Mouse (Mus musculus): ENCODE data around the gene Asb6. TPM values are rescaled to one million over a fixed set of nuclear protein-coding genes. Genes with fewer than 3 reads are reported as not detected.

Gene Asb6
- polyA plus RNA-seq, 1 experiment from 2014 or later = 42.5 TPM

DNA sequence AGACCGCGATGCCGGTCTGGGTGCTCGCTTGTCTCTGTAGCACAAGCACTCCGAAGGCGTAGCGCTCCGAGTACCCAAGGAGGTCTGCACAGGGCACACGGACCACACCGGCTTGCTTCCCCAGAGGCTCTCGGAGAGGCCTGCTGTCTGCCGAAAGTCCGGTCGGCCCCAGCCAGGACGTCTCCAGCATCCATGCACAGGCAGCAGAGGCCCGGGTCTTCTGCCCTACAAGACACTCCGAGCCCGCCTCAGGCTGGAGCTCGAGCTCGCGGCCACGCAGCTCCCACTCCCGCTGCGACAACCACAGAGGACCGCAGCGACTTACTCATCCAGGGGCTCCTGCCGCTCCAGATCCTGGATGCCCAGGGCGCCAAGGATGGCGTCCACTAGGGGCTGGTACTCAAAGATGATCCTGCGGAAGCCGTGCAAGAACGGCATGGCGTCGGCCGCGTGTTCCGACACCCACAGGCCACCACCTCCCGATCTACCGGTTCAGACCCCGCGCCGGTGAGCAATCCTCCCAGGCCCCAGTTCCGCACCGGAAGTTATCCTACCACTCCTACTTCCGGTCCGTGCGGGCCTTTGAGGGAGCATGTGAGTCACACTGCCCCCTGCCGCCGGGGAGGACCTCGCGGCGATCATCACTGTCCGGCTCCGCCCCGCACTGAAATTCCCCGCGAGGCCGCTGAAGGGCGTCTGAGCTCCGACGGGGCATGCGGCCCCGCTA, 2.2 kb downstream of the Asb6 start:
- DNase-seq (ENCODE audit: low spot score) (peak; percentile 98), ATAC-seq (replicated peaks; ENCODE audit: low FRiP score) (peak; percentile 81)
- Histone ChIP-seq H3K4me2 (ENCODE audit: low read depth, low read length, severe bottlenecking) (peak overlapping the region; percentile 91), H3K4me3 (ENCODE audit: low read depth, low read length) (peak overlapping the region; percentile 96), H3K27me3 (ENCODE audit: control insufficient read depth, insufficient read depth, low read length) (no peaks in the 10 kb centered on the region), H3K9me3 (ENCODE audit: control insufficient read depth, low read length) (no peaks in the 10 kb centered on the region), H3K27ac (ENCODE audit: low read depth, low read length) (peak overlapping the region; percentile 31; the same call in 1 of the 2 replicates), H3K9ac (ENCODE audit: low read length) (peak overlapping the region; percentile 83), H3K4me1 (replicated peaks; ENCODE audit: control insufficient read depth, insufficient read depth, low read length) (peaks cover 7% of the 10 kb centered on the region; the same call in 1 of the 2 replicates), H3K36me3 (ENCODE audit: control insufficient read depth, insufficient read depth, low read length) (peaks cover 7% of the 10 kb centered on the region; the same call in 1 of the 2 replicates)
- under 1% methylated on average over 63 of the region's 63 CpGs for WGBS

DNA sequence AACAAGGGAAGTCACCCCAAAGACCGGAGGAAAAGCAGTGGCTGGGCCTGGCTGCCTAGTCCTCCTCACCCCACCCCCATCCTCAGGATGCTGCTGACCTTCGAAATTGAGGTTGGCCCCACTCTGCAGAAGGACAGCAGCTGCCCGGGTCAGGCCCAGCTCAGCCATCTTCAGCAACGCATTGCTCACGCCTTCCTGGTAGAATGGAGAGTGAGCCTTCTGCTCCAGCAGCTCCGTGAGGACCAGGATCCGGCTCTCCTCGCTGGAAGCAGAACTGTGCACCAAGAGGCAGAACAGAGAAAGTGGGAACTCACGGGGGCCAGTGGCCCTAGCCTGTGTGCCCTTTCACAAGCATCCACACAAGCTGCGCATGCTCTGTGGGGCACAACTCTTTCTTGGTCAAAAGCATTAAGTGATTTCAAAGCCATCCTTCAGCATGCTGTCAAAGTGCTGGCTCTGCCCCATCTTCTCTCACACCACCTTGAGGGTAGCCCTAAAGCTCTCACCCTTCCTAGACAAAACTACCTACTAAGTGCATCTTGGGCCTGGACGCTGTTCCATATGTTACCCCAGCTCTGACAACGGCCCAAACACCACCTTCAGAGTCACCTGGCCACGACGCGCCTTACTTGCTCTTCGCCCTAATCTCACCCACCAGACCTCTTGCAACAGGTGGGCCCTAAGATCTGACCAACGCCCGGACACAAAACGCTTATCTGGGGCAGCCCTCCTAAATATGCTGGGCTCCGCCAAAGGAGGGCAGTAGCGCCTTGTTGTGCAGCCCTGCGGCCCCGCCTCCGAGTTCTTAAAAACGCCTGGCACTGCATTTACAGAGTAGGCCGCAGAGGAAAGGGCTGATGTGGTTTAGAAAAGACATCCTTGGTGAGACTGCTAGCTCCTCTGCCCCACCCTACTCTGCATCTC, 3.0 kb downstream of the Asb6 start:
- Histone ChIP-seq H3K4me2 (ENCODE audit: low read depth, low read length, severe bottlenecking) (peak overlapping the region; percentile 91), H3K9me3 (ENCODE audit: control insufficient read depth, low read length) (no peaks in the 10 kb centered on the region), H3K4me1 (replicated peaks; ENCODE audit: control insufficient read depth, insufficient read depth, low read length) (peaks cover 7% of the 10 kb centered on the region; the same call in 1 of the 2 replicates), H3K27me3 (ENCODE audit: control insufficient read depth, insufficient read depth, low read length) (no peaks in the 10 kb centered on the region), H3K9ac (ENCODE audit: low read length) (peak overlapping the region; percentile 83), H3K27ac (ENCODE audit: low read depth, low read length) (peak overlapping the region; percentile 31; the same call in 1 of the 2 replicates), H3K36me3 (ENCODE audit: control insufficient read depth, insufficient read depth, low read length) (peaks cover 14% of the 10 kb centered on the region), H3K4me3 (ENCODE audit: low read depth, low read length) (peak overlapping the region; percentile 96)
- 36% methylated on average over 26 of the region's 26 CpGs for WGBS
- DNase-seq (ENCODE audit: low spot score) (peak; percentile 75), ATAC-seq (replicated peaks; ENCODE audit: low FRiP score) (no peak)

DNA sequence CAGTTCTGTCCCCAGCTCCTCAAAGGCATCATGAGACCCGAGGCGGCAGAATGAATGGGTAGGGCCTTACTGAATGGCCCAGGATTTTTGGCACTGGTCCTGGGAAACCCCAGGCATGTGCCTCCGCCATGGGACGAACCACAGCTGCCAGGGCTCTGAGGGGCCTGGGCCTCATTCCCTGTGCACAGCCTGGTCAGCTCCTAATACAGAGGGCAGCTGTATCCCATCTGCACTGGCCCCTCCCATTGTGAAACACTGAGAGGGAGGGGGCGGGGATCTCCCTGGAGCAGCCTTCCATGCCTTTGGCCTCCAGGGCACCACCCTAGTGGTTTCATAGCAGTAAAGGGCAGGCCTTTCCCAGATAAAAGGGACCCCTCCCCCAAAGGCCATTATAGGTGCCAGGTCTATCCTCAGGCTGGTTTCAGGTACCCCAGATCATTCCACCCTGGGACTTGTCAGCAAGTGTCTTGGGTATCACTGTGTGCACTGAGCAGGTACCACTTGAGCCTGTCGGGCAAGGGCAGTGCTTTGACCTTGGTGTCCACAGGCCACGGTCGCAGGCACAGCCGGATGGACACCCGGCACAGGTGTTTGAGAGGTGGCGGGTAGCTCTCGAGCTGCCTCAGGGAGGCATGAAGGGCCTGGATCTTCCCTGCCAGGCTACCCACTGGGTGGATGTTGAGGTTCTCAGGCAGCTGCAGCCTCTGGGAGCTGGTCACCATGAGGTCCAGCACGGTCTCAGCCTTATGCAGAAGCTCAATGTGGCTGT, 6.6 kb downstream of the Asb6 start:
- WGBS = 82% methylated on average over 13 of the region's 13 CpGs
- Histone ChIP-seq H3K9me3 (ENCODE audit: control insufficient read depth, low read length) (peaks cover 4% of the 10 kb centered on the region; the same call in 1 of the 2 replicates), H3K27me3 (ENCODE audit: control insufficient read depth, insufficient read depth, low read length) (no peaks in the 10 kb centered on the region), H3K4me3 (ENCODE audit: low read depth, low read length) (no peak overlapping the region), H3K4me2 (ENCODE audit: low read depth, low read length, severe bottlenecking) (no peak overlapping the region), H3K27ac (ENCODE audit: low read depth, low read length) (0 out of 2 replicates have a peak overlapping the region, but pooled peaks have one; percentile 6), H3K36me3 (ENCODE audit: control insufficient read depth, insufficient read depth, low read length) (peaks cover 26% of the 10 kb centered on the region), H3K9ac (ENCODE audit: low read length) (no peak overlapping the region), H3K4me1 (replicated peaks; ENCODE audit: control insufficient read depth, insufficient read depth, low read length) (peaks cover 7% of the 10 kb centered on the region; the same call in 1 of the 2 replicates)
- ATAC-seq (replicated peaks; ENCODE audit: low FRiP score) (no peak), DNase-seq (ENCODE audit: low spot score) (peak; percentile 51)

DNA sequence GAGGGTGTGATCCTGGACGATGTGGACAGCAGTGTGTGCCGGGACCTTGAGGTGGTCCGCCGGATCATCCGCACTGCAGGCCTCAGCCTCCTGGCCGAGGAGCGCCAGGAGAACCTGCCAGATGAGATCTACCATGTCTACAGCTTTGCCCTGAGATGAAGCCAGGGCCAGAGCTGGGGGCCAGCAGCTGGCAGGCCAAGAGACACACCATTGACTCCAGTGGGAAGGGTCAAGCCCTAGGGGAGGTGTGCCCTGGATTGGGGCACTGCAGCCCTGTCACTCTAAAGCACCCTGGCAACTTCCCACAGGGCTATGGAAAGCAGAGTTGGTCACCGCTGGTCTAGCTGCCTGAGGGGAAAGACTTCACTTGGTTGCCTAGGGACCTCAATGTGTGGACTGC, 7.7 kb downstream of the Asb6 start:
- no peak for ATAC-seq (replicated peaks; ENCODE audit: low FRiP score)
- H3K4me2 ChIP-seq (ENCODE audit: low read depth, low read length, severe bottlenecking) = no peak overlapping the region
- peaks cover 26% of the 10 kb centered on the region for H3K36me3 ChIP-seq (ENCODE audit: control insufficient read depth, insufficient read depth, low read length)
- H3K9ac ChIP-seq (ENCODE audit: low read length) = no peak overlapping the region
- peaks cover 4% of the 10 kb centered on the region; the same call in 1 of the 2 replicates for H3K9me3 ChIP-seq (ENCODE audit: control insufficient read depth, low read length)
- H3K4me1 ChIP-seq (replicated peaks; ENCODE audit: control insufficient read depth, insufficient read depth, low read length) = peaks cover 7% of the 10 kb centered on the region; the same call in 1 of the 2 replicates
- H3K27ac ChIP-seq (ENCODE audit: low read depth, low read length) = no peak overlapping the region
- no peak overlapping the region for H3K4me3 ChIP-seq (ENCODE audit: low read depth, low read length)
- DNase-seq (ENCODE audit: low spot score) = no peak
- H3K27me3 ChIP-seq (ENCODE audit: control insufficient read depth, insufficient read depth, low read length) = no peaks in the 10 kb centered on the region
- 92% methylated on average over 8 of the region's 8 CpGs for WGBS

DNA sequence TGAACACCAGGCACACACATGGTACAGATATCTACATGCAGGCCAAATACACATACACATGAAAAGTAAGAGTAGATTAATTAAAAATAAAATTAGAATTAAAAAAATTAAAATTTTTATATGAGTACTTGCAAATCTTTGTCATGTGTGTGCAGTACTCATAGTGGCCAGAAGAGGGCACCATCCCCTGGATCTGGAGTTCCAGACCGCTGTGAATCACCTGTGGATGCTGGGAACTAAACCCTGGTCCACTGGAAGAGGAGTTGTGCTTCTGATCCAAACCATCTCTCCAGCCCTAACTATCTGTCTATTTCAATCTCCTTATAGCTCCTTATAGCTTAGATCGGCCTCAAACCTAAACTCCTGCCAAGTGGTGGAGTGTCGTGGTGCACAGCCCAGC, 9.1 kb downstream of the Asb6 start:
- Histone ChIP-seq H3K36me3 (ENCODE audit: control insufficient read depth, insufficient read depth, low read length) (peaks cover 26% of the 10 kb centered on the region), H3K4me2 (ENCODE audit: low read depth, low read length, severe bottlenecking) (no peak overlapping the region), H3K4me3 (ENCODE audit: low read depth, low read length) (no peak overlapping the region), H3K9ac (ENCODE audit: low read length) (no peak overlapping the region), H3K4me1 (replicated peaks; ENCODE audit: control insufficient read depth, insufficient read depth, low read length) (no peaks in the 10 kb centered on the region; the same call in 1 of the 2 replicates), H3K27me3 (ENCODE audit: control insufficient read depth, insufficient read depth, low read length) (no peaks in the 10 kb centered on the region), H3K27ac (ENCODE audit: low read depth, low read length) (no peak overlapping the region), H3K9me3 (ENCODE audit: control insufficient read depth, low read length) (peaks cover 4% of the 10 kb centered on the region; the same call in 1 of the 2 replicates)
- 93% methylated on average over 3 of the region's 3 CpGs for WGBS
- ATAC-seq (replicated peaks; ENCODE audit: low FRiP score) (no peak), DNase-seq (ENCODE audit: low spot score) (no peak)

DNA sequence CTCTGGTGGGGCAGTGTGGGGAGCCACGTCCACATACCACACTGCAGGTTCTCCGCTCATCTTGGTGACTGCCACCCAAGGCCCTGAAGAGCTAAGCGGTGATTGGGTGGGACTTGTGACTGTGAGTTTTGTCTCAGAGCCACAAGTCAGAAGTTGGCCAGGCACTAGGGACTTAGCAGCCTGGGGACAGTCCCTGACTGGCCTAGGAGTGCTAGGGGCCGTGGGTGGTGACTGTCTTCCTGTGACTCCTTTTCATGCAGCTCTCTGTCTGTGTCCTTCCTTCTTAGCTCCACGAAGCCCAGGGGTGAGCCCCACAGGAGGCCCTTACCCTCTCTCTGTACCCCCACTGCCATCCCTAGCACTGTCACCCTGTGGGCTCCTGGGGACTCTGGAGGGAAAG, 10.3 kb downstream of the Asb6 start:
- Histone ChIP-seq H3K9ac (ENCODE audit: low read length) (no peak overlapping the region), H3K4me1 (replicated peaks; ENCODE audit: control insufficient read depth, insufficient read depth, low read length) (no peaks in the 10 kb centered on the region; the same call in 1 of the 2 replicates), H3K36me3 (ENCODE audit: control insufficient read depth, insufficient read depth, low read length) (peaks cover 21% of the 10 kb centered on the region), H3K27ac (ENCODE audit: low read depth, low read length) (no peak overlapping the region), H3K9me3 (ENCODE audit: control insufficient read depth, low read length) (peaks cover 4% of the 10 kb centered on the region; the same call in 1 of the 2 replicates), H3K27me3 (ENCODE audit: control insufficient read depth, insufficient read depth, low read length) (no peaks in the 10 kb centered on the region), H3K4me3 (ENCODE audit: low read depth, low read length) (no peak overlapping the region), H3K4me2 (ENCODE audit: low read depth, low read length, severe bottlenecking) (no peak overlapping the region)
- ATAC-seq (replicated peaks; ENCODE audit: low FRiP score) (no peak), DNase-seq (ENCODE audit: low spot score) (no peak)
- WGBS = 97% methylated on average over 5 of the region's 5 CpGs

DNA sequence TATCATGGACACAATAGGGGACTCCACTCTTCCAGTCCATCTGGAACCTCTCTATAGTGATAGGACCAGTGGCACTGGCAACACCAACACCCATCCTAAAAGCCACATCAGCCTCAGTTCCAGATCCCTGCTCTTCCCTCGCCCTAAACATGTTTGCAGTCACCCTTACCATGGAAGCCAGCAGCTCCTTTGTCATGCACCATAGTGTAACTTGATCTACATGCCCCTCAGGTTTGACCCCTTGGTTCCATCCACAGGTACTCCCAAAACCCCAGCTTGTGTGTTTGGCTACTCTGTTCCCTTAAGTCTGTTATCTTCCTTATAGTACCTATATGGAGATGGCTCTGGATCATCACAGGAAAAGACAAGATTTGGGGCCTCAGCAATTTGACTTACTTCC, 13.8 kb downstream of the Asb6 start:
- WGBS = 85% methylated on average over 1 of the region's 1 CpGs
- Histone ChIP-seq H3K4me3 (ENCODE audit: low read depth, low read length) (no peak overlapping the region), H3K9ac (ENCODE audit: low read length) (no peak overlapping the region), H3K4me2 (ENCODE audit: low read depth, low read length, severe bottlenecking) (no peak overlapping the region), H3K27me3 (ENCODE audit: control insufficient read depth, insufficient read depth, low read length) (no peaks in the 10 kb centered on the region), H3K9me3 (ENCODE audit: control insufficient read depth, low read length) (peaks cover 4% of the 10 kb centered on the region; the same call in 1 of the 2 replicates), H3K27ac (ENCODE audit: low read depth, low read length) (no peak overlapping the region), H3K4me1 (replicated peaks; ENCODE audit: control insufficient read depth, insufficient read depth, low read length) (no peaks in the 10 kb centered on the region), H3K36me3 (ENCODE audit: control insufficient read depth, insufficient read depth, low read length) (peaks cover 18% of the 10 kb centered on the region)
- ATAC-seq (replicated peaks; ENCODE audit: low FRiP score) (no peak), DNase-seq (ENCODE audit: low spot score) (no peak)

DNA sequence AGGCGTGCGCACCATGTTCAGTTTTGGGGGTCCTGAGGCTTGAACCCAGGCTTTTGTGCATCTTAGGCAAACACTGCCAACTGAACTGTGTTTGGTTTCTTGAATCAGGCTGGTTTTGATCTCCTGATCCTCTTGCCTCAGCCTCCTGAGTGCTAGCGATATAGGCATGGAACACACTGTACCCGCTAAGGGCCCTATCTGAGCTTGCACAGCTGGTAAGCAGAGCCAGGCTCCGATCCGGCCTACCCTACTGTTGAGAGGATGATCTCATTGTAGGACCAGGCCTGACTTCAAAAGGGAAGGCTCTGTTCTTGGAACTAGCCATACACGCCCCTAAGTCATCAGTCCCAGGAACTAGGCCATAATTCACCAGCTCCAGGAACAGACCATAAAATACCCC, 19.6 kb downstream of the Asb6 start:
- no peak for ATAC-seq (replicated peaks; ENCODE audit: low FRiP score)
- Histone ChIP-seq H3K36me3 (ENCODE audit: control insufficient read depth, insufficient read depth, low read length) (peaks cover 7% of the 10 kb centered on the region), H3K4me1 (replicated peaks; ENCODE audit: control insufficient read depth, insufficient read depth, low read length) (peaks cover 11% of the 10 kb centered on the region; the same call in 1 of the 2 replicates), H3K27me3 (ENCODE audit: control insufficient read depth, insufficient read depth, low read length) (no peaks in the 10 kb centered on the region), H3K27ac (ENCODE audit: low read depth, low read length) (no peak overlapping the region), H3K9ac (ENCODE audit: low read length) (no peak overlapping the region), H3K9me3 (ENCODE audit: control insufficient read depth, low read length) (no peaks in the 10 kb centered on the region), H3K4me2 (ENCODE audit: low read depth, low read length, severe bottlenecking) (no peak overlapping the region), H3K4me3 (ENCODE audit: low read depth, low read length) (no peak overlapping the region)
- WGBS = 92% methylated on average over 7 of the region's 7 CpGs
- no peak for DNase-seq (ENCODE audit: low spot score)
